Mouse (Mus musculus) liver, embryonic 11.5 days (tissue): ENCODE results near the gene Bcan. TPM values are rescaled to one million over a fixed set of nuclear protein-coding genes. Genes with fewer than 3 reads are reported as not detected.

ENCODE experiments used
- ATAC-seq: fragments of 200-750 bp; cut with Nextera tagmentation; replicated peaks from 2 replicates; pipeline ENCODE4 v1.8.0; 2017; ENCODE audit warnings: moderate number of reproducible peaks, mild to moderate bottlenecking, moderate TSS enrichment, moderate library complexity; ENCODE audit not compliant: low FRiP score
- DNase-seq: peaks from one replicate; pipeline ENCODE4 v3.0.0-alpha.2; 2017; ENCODE audit warnings: low spot score
- H3K27ac ChIP-seq: fragments of 300-500 bp; sonication (generic); 2 replicates; pipeline ENCODE4 v1.5.1; 2014; ENCODE audit warnings: mild to moderate bottlenecking, low read depth, low read length, control low read depth
- H3K27me3 ChIP-seq: fragments of 300-500 bp; sonication (generic); replicated peaks from 2 replicates; pipeline ENCODE4 v1.6.1; 2014; ENCODE audit warnings: low read length, mixed read lengths; ENCODE audit not compliant: control insufficient read depth, insufficient read depth
- H3K36me3 ChIP-seq: fragments of 300-500 bp; sonication (generic); 2 replicates; pipeline ENCODE4 v1.6.1; 2014; ENCODE audit warnings: mild to moderate bottlenecking, low read length, moderate library complexity, mixed read lengths; ENCODE audit not compliant: control insufficient read depth, insufficient read depth
- H3K4me1 ChIP-seq: fragments of 300-500 bp; sonication (generic); replicated peaks from 2 replicates; pipeline ENCODE4 v1.6.1; 2014; ENCODE audit warnings: low read length, mixed read lengths; ENCODE audit not compliant: control insufficient read depth, insufficient read depth
- H3K4me2 ChIP-seq: fragments of 300-500 bp; sonication (generic); 2 replicates; pipeline ENCODE4 v1.6.1; 2014; ENCODE audit warnings: mild to moderate bottlenecking, control low read depth, moderate library complexity
- H3K4me3 ChIP-seq: fragments of 300-500 bp; sonication (generic); 2 replicates; pipeline ENCODE4 v1.5.1; 2014; ENCODE audit warnings: low read depth, low read length, control low read depth
- H3K9ac ChIP-seq: fragments of 300-500 bp; sonication (generic); 2 replicates; pipeline ENCODE4 v1.6.1; 2014; ENCODE audit warnings: low read depth, low read length, control low read depth
- H3K9me3 ChIP-seq: fragments of 300-500 bp; sonication (generic); 2 replicates; pipeline ENCODE4 v1.6.1; 2016; ENCODE audit warnings: low read length, inconsistent platforms, mixed read lengths; ENCODE audit not compliant: control insufficient read depth
- WGBS: fragments of 180-500 bp; shearing (Covaris S2); extraction: QIAGEN DNeasy Blood & Tissue Kit; methylation state at CpG from one replicate; pipeline ENCODE4 v1.1.7; 2014; 5-methylcytosine and 5-hydroxymethylcytosine counted together
- polyA plus RNA-seq: library from polyadenylated mRNA; unstranded; fragments of >200 nt; fragmentation: Nextera tagmentation; extraction: Ambion mirVana; gene quantifications from 2 replicates; pipeline ENCODE4 v1.2.1, GENCODE M21; 2014

Gene Bcan
- polyA plus RNA-seq, 1 experiment from 2014 or later: not detected

DNA sequence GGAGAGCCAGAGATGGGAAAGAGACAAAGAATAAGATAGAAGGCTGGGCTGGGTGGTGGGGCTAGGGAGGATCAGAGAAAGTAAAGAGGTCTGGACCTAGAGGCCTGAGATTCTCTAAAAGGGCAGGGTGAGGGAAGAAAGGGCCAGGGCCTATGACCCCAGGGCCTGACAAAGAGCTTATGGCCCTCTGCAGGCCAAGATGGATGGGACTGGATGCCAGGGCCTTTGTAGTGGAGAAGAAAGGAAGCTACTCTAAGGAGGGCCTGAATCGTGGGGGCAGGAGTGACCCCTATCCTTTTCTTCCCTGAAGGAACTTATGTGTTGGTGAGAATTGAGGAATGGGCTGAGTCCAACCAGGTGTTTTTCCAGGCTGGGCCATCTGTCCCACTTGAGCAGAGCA lies 42.0 kb downstream of the Bcan start:
- ATAC-seq (no peak), DNase-seq (no peak)
- no peak overlapping the region for H3K4me3 ChIP-seq
- no peaks in the 10 kb centered on the region for H3K36me3 ChIP-seq
- peaks cover 14% of the 10 kb centered on the region for H3K4me1 ChIP-seq
- no peaks in the 10 kb centered on the region for H3K9me3 ChIP-seq
- H3K4me2 ChIP-seq: no peak overlapping the region
- no peak overlapping the region for H3K27ac ChIP-seq
- no peak overlapping the region for H3K9ac ChIP-seq
- peaks cover 32% of the 10 kb centered on the region for H3K27me3 ChIP-seq
- 26% methylated on average over 1 of the region's 1 CpGs for WGBS

- Histone ChIP-seq H3K36me3 (no peaks in the 10 kb centered on the region), H3K27me3 (peaks cover 69% of the 10 kb centered on the region), H3K4me2 (peak overlapping the region; percentile 59), H3K9ac (0 out of 2 replicates have a peak overlapping the region, but pooled peaks have one; percentile 27), H3K4me3 (peak overlapping the region; percentile 34), H3K4me1 (peaks cover 29% of the 10 kb centered on the region), H3K9me3 (no peaks in the 10 kb centered on the region), H3K27ac (no peak overlapping the region)
- 0 out of 2 replicates have a peak, but pooled peaks have one; percentile 30 for ATAC-seq
- WGBS: 3% methylated on average over 5 of the region's 5 CpGs
- DNase-seq: peak; percentile 51
Measured at GRCm38 (mm10) chr3:87952440-87952839, 47.6 kb downstream of the Bcan start.

DNA sequence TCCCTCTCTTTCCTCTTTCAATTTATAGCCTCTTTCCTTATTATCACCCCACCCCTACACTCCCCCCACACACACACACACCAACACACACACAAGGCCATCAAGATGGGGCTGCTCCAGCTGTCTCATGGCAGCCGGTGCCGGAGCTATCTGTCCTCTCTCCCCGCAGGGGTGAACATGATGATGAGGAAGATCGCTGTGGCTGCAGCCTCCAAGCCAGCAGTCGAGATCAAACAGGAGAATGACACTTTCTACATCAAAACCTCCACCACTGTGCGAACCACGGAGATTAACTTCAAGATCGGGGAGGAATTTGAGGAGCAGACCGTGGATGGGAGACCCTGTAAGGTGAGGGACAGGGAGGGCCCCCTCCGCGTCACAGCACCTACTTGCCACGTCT lies 48.1 kb downstream of the Bcan start:
- Histone ChIP-seq H3K4me3 (peak overlapping the region; percentile 34), H3K9ac (0 out of 2 replicates have a peak overlapping the region, but pooled peaks have one; percentile 27)

GRCm38 (mm10) chr3:87949955-87950515 lies 50.0 kb downstream of the Bcan start:
- DNase-seq (no peak), ATAC-seq (no peak)
- Histone ChIP-seq H3K9ac (no peak overlapping the region), H3K27ac (no peak overlapping the region), H3K27me3 (peaks cover 89% of the 10 kb centered on the region), H3K36me3 (no peaks in the 10 kb centered on the region), H3K4me3 (peak overlapping the region; percentile 19), H3K4me2 (peak overlapping the region; percentile 63), H3K9me3 (no peaks in the 10 kb centered on the region; the same call in 1 of the 2 replicates), H3K4me1 (peaks cover 45% of the 10 kb centered on the region)
- 11% methylated on average over 13 of the region's 13 CpGs for WGBS

More for the DNA sequence above, 48.1 kb downstream of the Bcan start:
- Histone ChIP-seq H3K27me3 (peaks cover 74% of the 10 kb centered on the region), H3K36me3 (no peaks in the 10 kb centered on the region), H3K27ac (no peak overlapping the region), H3K4me1 (peaks cover 34% of the 10 kb centered on the region), H3K9me3 (no peaks in the 10 kb centered on the region), H3K4me2 (peak overlapping the region; percentile 59)
- WGBS: 8% methylated on average over 12 of the region's 12 CpGs
- no peak for ATAC-seq
- DNase-seq: no peak

DNA sequence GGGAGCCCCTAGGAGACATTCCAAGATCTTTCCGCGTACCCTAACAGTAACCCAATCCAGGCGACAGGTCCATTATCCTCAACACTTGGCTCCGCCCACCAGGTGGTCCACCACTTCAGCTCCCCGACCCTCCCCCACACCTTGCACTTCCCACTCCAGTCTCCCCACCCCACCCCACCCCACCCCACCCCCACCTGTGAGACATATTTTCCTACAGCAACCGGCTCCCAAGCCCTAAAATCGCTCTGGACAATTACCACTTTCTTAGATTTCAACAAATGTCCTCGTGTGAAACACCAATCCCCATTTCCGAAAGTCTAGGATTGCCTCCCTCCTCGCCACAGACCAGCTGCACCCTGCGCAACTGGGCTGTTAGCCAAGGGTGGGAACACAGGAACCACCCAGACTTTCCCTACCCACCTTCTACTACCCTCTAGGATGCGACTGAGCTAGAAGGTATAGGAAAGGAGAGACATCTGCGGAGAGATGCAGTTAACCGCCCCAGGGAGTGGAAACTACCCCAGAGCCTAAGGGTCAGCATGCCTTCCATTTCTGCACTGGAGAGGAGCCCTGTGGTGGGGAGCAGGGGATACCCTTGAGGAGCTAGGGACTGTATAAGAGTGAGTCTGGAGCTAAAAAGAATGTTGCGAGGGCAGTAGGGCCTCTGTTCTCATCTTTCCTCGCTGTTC lies 50.6 kb downstream of the Bcan start:
- DNase-seq (no peak), ATAC-seq (no peak)
- peaks cover 45% of the 10 kb centered on the region for H3K4me1 ChIP-seq
- no peaks in the 10 kb centered on the region; the same call in 1 of the 2 replicates for H3K9me3 ChIP-seq
- peak overlapping the region; percentile 26 for H3K4me3 ChIP-seq
- no peaks in the 10 kb centered on the region for H3K36me3 ChIP-seq
- H3K4me2 ChIP-seq: peak overlapping the region; percentile 63
- WGBS: 13% methylated on average over 16 of the region's 16 CpGs
- H3K27me3 ChIP-seq: peaks cover 95% of the 10 kb centered on the region
- no peak overlapping the region for H3K27ac ChIP-seq
- no peak overlapping the region for H3K9ac ChIP-seq

DNA sequence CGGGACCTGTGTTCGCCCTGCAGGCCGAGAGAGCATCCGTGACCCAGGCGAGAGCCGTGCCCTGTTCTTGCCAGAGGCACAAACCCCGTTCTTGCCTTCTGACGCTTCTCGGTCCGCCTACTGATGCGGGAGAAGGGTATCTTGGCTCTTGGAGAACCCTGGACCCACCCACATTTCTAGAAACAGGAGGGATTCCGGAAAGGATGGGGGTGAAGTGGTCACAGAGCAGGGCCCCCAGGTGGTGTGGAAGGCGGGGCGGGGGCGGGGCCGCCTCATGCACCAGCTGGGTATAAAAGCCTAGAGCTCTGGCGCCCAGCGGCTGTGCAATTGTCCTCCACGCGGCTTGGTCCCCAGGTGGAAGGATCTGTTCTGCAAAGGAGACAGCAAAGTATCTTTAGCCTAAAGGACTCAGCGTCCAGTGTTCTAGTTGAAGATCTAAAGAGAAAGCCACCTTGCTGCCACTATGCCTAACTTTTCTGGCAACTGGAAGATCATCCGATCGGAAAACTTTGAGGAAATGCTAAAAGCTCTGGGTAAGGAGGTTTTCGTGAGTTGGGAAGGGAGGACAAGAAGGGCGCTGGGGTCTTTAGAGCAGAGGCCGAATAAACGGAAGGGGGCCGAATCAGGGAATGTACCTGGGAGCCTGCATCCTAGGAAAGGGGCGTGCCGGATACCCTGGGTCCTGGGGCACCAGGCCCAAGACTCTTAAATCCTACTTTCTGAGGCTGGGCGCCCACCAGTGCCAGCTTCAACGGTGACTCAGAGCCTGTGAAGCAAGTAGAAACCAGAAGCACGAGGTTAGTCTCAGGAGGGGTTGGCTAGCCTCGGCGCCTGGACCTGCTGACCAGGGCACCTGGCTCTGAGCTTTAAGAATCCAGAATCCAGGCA lies 51.4 kb downstream of the Bcan start, which contains the start of gene Crabp2:
Crabp2 (plus strand) TSS at position 289 of the 888 bp plus-strand sequence.
- H3K4me1 ChIP-seq: peaks cover 45% of the 10 kb centered on the region
- H3K9ac ChIP-seq: no peak within 1 kb of the TSS; the same call in 1 of the 2 replicates
- H3K27ac ChIP-seq: no peak within 1 kb of the TSS
- H3K36me3 ChIP-seq: no peaks in the 10 kb centered on the region
- ATAC-seq (no peak), DNase-seq (no peak)
- no peaks in the 10 kb centered on the region; the same call in 1 of the 2 replicates for H3K9me3 ChIP-seq
- H3K27me3 ChIP-seq: peaks cover 92% of the 10 kb centered on the region
- peak within 1 kb of the TSS; percentile 26 for H3K4me3 ChIP-seq
- 5% methylated on average over 35 of the region's 35 CpGs for WGBS
- peak within 1 kb of the TSS; percentile 63 for H3K4me2 ChIP-seq

- H3K4me1 ChIP-seq: peaks cover 45% of the 10 kb centered on the region
Measured at GRCm38 (mm10) chr3:87947811-87948199, 52.2 kb downstream of the Bcan start.

DNA sequence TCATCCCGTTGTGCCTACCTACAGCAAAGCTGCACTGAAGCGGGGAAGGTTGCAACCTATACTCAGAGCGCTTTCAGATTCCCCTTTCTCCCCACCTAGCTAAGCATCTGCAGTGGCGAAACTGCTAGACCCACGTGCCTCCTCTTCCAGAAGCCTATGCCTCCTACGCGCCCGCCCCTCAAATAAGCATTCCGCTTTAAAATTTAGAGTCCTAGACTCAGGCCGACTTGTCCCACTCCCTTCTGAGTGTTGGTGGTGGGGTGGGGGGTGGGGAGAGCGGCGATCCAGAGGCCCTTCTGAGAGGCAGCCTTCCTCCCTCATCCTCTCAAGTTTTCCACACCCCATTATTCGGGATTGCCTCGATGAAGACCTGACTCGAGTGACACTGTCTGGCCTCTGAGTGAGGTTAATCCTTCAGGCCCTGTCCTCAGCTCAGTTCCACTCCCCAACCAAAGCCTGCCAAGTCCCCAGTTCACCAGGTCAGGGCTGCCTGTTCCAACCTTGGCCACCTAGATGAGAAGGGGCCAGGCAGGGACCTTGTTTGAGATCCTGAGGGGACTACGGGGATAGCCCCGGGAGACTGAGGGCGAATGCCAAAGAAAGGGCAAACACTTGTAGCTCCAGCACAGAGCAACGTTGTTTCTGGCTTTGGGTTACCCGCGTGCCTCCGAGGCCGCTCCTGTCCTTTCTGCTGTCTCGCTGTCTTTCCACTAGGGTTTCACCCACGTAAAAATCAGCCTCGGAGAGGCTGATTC lies 52.8 kb downstream of the Bcan start:
- H3K36me3 ChIP-seq: peaks cover 3% of the 10 kb centered on the region; the same call in 1 of the 2 replicates
- no peak overlapping the region; the same call in 1 of the 2 replicates for H3K9ac ChIP-seq
- DNase-seq (no peak), ATAC-seq (no peak)
- WGBS: 2% methylated on average over 26 of the region's 26 CpGs
- peak overlapping the region; percentile 63 for H3K4me2 ChIP-seq
- peaks cover 78% of the 10 kb centered on the region for H3K27me3 ChIP-seq
- H3K9me3 ChIP-seq: no peaks in the 10 kb centered on the region; the same call in 1 of the 2 replicates
- peaks cover 42% of the 10 kb centered on the region for H3K4me1 ChIP-seq
- H3K4me3 ChIP-seq: peak overlapping the region; percentile 26
- H3K27ac ChIP-seq: no peak overlapping the region

More at GRCm38 (mm10) chr3:87947811-87948199, 52.2 kb downstream of the Bcan start:
- no peak for DNase-seq
- peak overlapping the region; percentile 26 for H3K4me3 ChIP-seq
- peak overlapping the region; percentile 63 for H3K4me2 ChIP-seq
- H3K9ac ChIP-seq: no peak overlapping the region; the same call in 1 of the 2 replicates
- no peak overlapping the region for H3K27ac ChIP-seq
- ATAC-seq: no peak
- 3% methylated on average over 17 of the region's 17 CpGs for WGBS
- H3K9me3 ChIP-seq: no peaks in the 10 kb centered on the region; the same call in 1 of the 2 replicates
- no peaks in the 10 kb centered on the region for H3K36me3 ChIP-seq
- peaks cover 84% of the 10 kb centered on the region for H3K27me3 ChIP-seq
